Mouse (Mus musculus): Measurements from ENCODE around the gene Sema7a.

- no peak for TF ChIP-seq POLR2A (IDR thresholded peaks at IDR 0.05; ENCODE audit: low read depth, low read length)
- TF ChIP-seq CTCF (IDR thresholded peaks at IDR 0.05; ENCODE audit: extremely low read depth, insufficient read depth, insufficient read length, insufficient replicate concordance) = no peak
These were observed 46.4 kb downstream of the Sema7a start for GRCm38 (mm10) chr9:57986293-57986692.
